Mouse (Mus musculus): ENCODE measurements around the gene Zbtb20. TPM values are rescaled to one million over a fixed set of nuclear protein-coding genes. Genes with fewer than 3 reads are reported as not detected.

The Zbtb20 gene
- polyA plus RNA-seq, 2 experiments = 0.40 to 2.2 TPM

GRCm38 (mm10) chr16:42874456-42874855 lies 1.2 kb upstream of the Zbtb20 start:
- Histone ChIP-seq H3K27ac (peak overlapping the region; percentile 82), H3K9ac (replicated peaks) (peak overlapping the region; percentile 78), H3K4me2 (ENCODE audit: low read depth) (peak overlapping the region; percentile 66), H3K4me1 (replicated peaks; ENCODE audit: control insufficient read depth in 2 of 2, insufficient read depth in 2 of 2, low read length in 1 of 2) (peaks cover 3% of the 10 kb centered on the region in 2 experiments; a peak in 2 of 4 replicates), H3K4me3 (ENCODE audit: insufficient read depth in 1 of 2, low read depth in 2 of 2, low read length in 2 of 2) (peak overlapping the region; percentile 56 to 79), H3K9me3 (ENCODE audit: control insufficient read depth, low read length) (no peaks in the 10 kb centered on the region), H3K36me3 (replicated peaks; ENCODE audit: control insufficient read depth, insufficient read depth, low read depth) (no peaks in the 10 kb centered on the region), H3K27me3 (ENCODE audit: control insufficient read depth, insufficient read depth, low read length) (no peaks in the 10 kb centered on the region)
- TF ChIP-seq CTCF (IDR thresholded peaks at IDR 0.05; ENCODE audit: low read depth) (no peak), EP300 (IDR thresholded peaks at IDR 0.05; ENCODE audit: low read depth) (no peak)
- peak in 1 of 3 experiments; percentile 9 for DNase-seq (ENCODE audit: low read depth in 3 of 3, low spot score in 3 of 3)
- 1% methylated on average over 5 of the region's 5 CpGs for WGBS (ENCODE audit: insufficient replicate concordance)
- ATAC-seq (ENCODE audit: insufficient read depth) = no peak

- Histone ChIP-seq H3K36me3 (replicated peaks; ENCODE audit: control insufficient read depth, insufficient read depth, low read depth) (no peaks in the 10 kb centered on the region), H3K9me3 (ENCODE audit: control insufficient read depth, low read length) (no peaks in the 10 kb centered on the region), H3K4me1 (replicated peaks; ENCODE audit: control insufficient read depth in 2 of 2, insufficient read depth in 2 of 2, low read length in 1 of 2) (peaks cover 3% of the 10 kb centered on the region in 2 experiments; a peak in 2 of 4 replicates), H3K4me2 (ENCODE audit: low read depth) (peak overlapping the region; percentile 66), H3K4me3 (ENCODE audit: insufficient read depth in 1 of 2, low read depth in 2 of 2, low read length in 2 of 2) (peak overlapping the region; percentile 56 to 79), H3K27me3 (ENCODE audit: control insufficient read depth, insufficient read depth, low read length) (no peaks in the 10 kb centered on the region), H3K9ac (replicated peaks) (peak overlapping the region; percentile 78), H3K27ac (peak overlapping the region; percentile 82)
- peak; percentile 91 for ATAC-seq (ENCODE audit: insufficient read depth)
- no peak for TF ChIP-seq CTCF (IDR thresholded peaks at IDR 0.05; ENCODE audit: low read depth)
- peak; percentile 46 for TF ChIP-seq EP300 (IDR thresholded peaks at IDR 0.05; ENCODE audit: low read depth)
- WGBS (ENCODE audit: insufficient replicate concordance) = under 1% methylated on average over 54 of the region's 54 CpGs
- DNase-seq (ENCODE audit: low read depth in 3 of 3, low spot score in 3 of 3) = peak; percentile 98 to 99 (median 99)
Observed at GRCm38 (mm10) chr16:42874910-42875851, 500 bp upstream of the Zbtb20 start.

- H3K4me2 ChIP-seq (ENCODE audit: low read depth) = peak overlapping the region; percentile 66
- H3K27me3 ChIP-seq (ENCODE audit: control insufficient read depth, insufficient read depth, low read length) = no peaks in the 10 kb centered on the region
- 2% methylated on average over 27 of the region's 62 CpGs for WGBS (ENCODE audit: insufficient replicate concordance)
- H3K36me3 ChIP-seq (replicated peaks; ENCODE audit: control insufficient read depth, insufficient read depth, low read depth) = no peaks in the 10 kb centered on the region
- H3K9me3 ChIP-seq (ENCODE audit: control insufficient read depth, low read length) = no peaks in the 10 kb centered on the region
- peak overlapping the region; percentile 58 to 79 for H3K4me3 ChIP-seq (ENCODE audit: insufficient read depth in 1 of 2, low read depth in 2 of 2, low read length in 2 of 2)
- peak overlapping the region; percentile 84 for H3K9ac ChIP-seq (replicated peaks)
- DNase-seq (ENCODE audit: low read depth in 3 of 3, low spot score in 3 of 3) (peak; percentile 27 to 45 (median 39)), ATAC-seq (ENCODE audit: insufficient read depth) (peak; percentile 43)
- H3K4me1 ChIP-seq (replicated peaks; ENCODE audit: control insufficient read depth in 2 of 2, insufficient read depth in 2 of 2, low read length in 1 of 2) = peaks cover 3% of the 10 kb centered on the region in 2 experiments; a peak in 2 of 4 replicates
- H3K27ac ChIP-seq = peak overlapping the region; percentile 69
- no peak for TF ChIP-seq EP300 (IDR thresholded peaks at IDR 0.05; ENCODE audit: low read depth)
- TF ChIP-seq CTCF (IDR thresholded peaks at IDR 0.05; ENCODE audit: low read depth) = no peak
Observed at GRCm38 (mm10) chr16:42876021-42877000, 630 bp downstream of the Zbtb20 start.

- TF ChIP-seq EP300 (IDR thresholded peaks at IDR 0.05; ENCODE audit: low read depth) = no peak
- no peak for TF ChIP-seq CTCF (IDR thresholded peaks at IDR 0.05; ENCODE audit: low read depth)
- DNase-seq (ENCODE audit: low read depth in 3 of 3, low spot score in 3 of 3) = no peak
Observed at GRCm38 (mm10) chr16:42880046-42880445, 4.4 kb downstream of the Zbtb20 start.

More at GRCm38 (mm10) chr16:42880046-42880445, 4.4 kb downstream of the Zbtb20 start:
- Histone ChIP-seq H3K9ac (replicated peaks) (no peak overlapping the region), H3K27me3 (ENCODE audit: control insufficient read depth, insufficient read depth, low read length) (no peaks in the 10 kb centered on the region), H3K4me3 (ENCODE audit: insufficient read depth in 1 of 2, low read depth in 2 of 2, low read length in 2 of 2) (no peak overlapping the region), H3K27ac (no peak overlapping the region), H3K4me1 (replicated peaks; ENCODE audit: control insufficient read depth in 2 of 2, insufficient read depth in 2 of 2, low read length in 1 of 2) (peaks cover 0 to 3% of the 10 kb centered on the region in 2 experiments; a peak in 2 of 4 replicates), H3K36me3 (replicated peaks; ENCODE audit: control insufficient read depth, insufficient read depth, low read depth) (no peaks in the 10 kb centered on the region), H3K4me2 (ENCODE audit: low read depth) (no peak overlapping the region), H3K9me3 (ENCODE audit: control insufficient read depth, low read length) (no peaks in the 10 kb centered on the region)
- 57% methylated on average over 3 of the region's 3 CpGs for WGBS (ENCODE audit: insufficient replicate concordance)
- ATAC-seq (ENCODE audit: insufficient read depth) = no peak

All from liver, embryonic 14.5 days (tissue).